Mouse (Mus musculus): ENCODE results near the gene Abcg5.
A peak's percentile ranks its signal among the peaks of the same experiment; 100 is the strongest.

Abcg5 gene

GRCm38 (mm10) chr17:84642324-84642723 lies 40.5 kb downstream of the Abcg5 start:
- no peak for DNase-seq

DNA sequence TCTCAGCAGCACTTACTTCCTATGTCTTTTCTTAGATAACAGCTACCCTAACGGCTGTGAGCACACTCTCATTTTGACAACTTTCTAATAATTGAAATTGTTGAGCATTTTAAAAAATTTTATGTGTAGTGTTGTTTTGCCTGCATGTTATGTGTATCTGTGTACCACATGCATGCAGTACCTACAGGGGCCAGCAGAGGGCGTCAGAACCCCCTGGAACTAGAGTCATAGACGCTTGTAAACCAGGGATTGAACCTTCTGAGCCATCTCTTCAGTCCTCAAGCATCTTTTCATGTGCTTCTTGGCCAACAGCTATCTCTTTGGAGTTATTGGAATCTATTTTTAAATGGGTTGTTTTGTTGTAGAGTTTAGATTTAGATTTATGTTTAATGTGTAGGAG lies 40.9 kb downstream of the Abcg5 start:
- peak in 1 of 2 experiments; percentile 73 for DNase-seq

DNA sequence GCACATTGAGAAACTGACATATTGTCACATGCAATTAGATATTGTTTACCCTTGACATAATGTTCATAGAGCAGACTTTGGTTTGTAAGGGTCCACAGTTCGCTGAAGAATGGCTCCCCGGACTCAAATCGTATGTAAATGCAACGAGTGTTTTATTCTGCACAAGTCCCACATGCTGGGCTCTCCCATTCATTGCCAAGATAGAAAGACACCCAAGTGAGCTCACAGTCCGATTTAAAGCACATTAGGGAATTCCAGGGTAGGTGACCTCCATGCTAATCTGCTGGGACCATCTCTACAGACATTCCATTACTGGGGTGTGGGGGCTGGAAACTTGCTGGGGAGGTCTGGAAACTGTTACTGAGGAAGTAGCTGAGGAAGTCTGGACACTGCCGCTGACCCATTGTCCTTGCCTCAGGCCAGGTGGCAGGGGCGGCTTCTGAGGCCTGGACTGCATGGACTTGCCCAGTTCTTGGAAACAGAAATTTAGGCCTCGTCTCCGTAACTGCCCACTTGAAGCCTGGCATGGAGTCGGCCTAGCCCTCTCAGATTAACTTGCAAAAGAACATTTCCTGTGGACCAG lies 42.9 kb downstream of the Abcg5 start:
- DNase-seq, result no peak

DNA sequence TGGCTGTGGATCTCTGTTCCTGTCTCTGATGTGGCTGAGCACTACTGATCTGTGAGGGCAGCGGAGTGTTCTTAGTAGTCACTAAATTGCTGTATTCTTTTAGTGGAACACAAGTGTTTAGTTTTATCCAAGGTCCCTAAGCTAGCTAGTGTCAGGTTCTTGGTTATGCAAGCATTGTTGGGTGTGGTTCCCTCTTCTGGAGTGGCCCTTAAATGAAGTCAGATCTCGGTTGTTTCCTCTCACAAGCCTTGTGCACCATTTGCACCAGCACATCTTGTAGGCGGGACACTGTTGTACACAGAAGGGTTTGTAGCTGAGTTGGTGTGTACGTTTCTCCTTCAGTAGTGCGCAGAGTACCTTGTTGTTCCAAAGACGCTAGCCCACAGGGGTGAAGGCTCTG lies 44.8 kb downstream of the Abcg5 start:
- no peak for DNase-seq

GRCm38 (mm10) chr17:84636328-84636727 lies 46.5 kb downstream of the Abcg5 start:
- DNase-seq, result no peak

DNA sequence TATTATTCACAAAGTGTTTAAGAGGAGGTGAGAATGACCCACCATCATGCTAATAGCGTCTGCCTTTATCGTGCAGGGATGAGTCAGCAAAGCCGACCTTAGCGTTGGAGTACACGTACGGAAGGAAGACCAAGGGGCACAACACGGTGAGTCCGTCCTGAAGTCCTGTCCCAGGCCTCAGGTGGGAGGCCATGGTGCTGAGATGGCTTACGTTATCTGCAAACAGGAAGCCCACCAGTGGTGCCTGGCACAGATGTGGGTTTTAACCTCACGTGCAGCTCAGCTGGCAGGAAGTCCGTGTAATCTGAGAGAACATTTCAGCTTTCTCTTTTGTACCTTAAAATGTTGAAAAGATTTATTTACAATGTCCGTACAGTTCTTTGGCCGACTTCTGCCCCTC lies 49.4 kb downstream of the Abcg5 start:
- DNase-seq, result no peak

GRCm38 (mm10) chr17:84631836-84632235 lies 51.0 kb downstream of the Abcg5 start:
- DNase-seq, result no peak

DNA sequence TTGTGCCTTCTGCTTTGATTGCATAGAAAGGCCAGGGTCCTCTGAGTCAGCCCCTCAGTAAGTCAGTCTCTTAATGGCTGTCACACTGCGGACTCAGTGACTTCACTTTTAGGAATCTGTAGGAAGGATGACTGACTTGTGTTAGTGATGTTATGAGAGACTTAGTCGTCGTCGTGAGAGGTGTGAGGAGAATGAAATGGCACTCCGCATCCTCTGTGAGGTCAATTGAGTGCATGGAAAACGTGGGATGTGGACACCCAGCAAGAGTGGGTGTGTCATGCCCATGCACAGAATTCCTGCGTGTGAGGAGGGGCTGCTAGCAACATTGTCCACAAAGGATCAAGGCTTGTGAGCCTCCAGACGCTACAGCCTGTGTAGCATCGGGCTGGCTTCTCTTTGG lies 54.2 kb downstream of the Abcg5 start:
- DNase-seq, result no peak

- DNase-seq, result no peak
Observed at GRCm38 (mm10) chr17:84627721-84628120, 55.1 kb downstream of the Abcg5 start.

GRCm38 (mm10) chr17:84626857-84627305 lies 55.9 kb downstream of the Abcg5 start:
- no peak for DNase-seq

DNA sequence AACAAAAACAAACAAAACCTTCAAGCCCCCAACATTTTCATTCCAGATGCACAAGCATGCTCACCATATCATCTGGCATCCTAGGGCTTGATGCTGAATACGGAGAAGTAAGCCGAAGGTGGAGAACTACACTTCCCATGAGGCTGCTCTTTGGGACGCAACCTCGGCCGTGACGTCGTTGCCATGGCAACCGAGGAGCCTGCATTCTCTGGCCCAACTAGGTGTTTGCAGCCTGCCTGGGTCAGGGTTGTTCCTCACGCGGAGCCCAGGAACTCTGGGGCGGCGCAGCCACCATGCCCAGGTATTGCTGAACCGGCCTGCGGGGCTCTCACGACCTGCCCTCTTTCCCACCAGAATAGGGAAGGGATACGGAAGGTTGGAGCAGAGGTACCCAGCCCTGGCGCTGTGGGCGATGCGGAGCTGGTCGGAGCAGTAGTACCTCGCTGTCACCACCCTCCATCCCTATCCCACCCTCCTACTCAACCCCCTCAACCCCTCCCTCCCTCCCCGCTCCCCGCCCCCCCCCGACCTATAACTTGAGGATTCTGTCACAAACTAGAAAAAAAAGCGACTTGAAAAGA lies 56.4 kb downstream of the Abcg5 start, which contains the start of gene Dync2li1:
Dync2li1 (plus strand) TSS at position 221 of the 581 bp plus-strand sequence.
- DNase-seq, result peak; percentile 90 to 91

GRCm38 (mm10) chr17:84622873-84623272 lies 59.9 kb downstream of the Abcg5 start:
- no peak for DNase-seq

DNA sequence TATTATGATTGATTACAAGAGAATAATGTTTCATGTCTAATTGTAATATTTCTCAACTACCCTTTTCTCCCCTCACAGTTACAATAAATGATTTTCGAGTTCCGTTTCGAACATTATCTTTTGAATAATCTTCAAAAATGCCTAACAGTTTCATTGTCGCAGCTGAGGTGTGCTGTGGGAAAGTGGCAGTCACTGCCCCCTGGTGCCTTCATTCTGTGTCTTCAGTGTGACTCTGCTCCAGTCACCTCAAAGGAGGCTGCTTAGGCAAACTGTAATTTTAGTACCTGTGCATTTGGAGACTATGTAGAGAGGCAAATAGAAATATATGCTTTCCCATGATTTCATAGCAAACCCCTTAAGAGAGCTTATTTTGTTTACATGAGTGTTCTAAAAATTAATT lies 60.8 kb downstream of the Abcg5 start:
- no peak for DNase-seq

DNA sequence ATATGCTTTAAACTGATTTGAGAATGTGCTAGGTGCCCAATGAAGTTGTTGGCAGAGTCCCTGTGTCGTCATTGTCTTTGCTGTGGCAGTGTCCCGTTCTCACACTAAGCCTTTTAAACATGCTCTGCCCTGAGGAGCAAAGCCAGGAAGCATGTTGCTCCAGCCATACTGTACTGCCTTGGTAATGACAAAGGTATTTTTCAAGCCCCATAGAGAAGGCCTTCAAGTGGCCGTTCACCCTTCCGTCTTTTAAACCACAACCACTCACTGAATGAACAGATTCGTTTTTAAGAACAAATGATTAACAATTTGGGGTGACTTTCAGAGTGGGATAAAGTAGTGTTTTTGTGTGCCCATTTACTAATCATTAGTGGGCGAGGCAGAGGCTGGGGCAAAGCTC lies 61.6 kb downstream of the Abcg5 start:
- DNase-seq, result no peak

GRCm38 (mm10) chr17:84620610-84621009 lies 62.2 kb downstream of the Abcg5 start:
- DNase-seq, result no peak

DNA sequence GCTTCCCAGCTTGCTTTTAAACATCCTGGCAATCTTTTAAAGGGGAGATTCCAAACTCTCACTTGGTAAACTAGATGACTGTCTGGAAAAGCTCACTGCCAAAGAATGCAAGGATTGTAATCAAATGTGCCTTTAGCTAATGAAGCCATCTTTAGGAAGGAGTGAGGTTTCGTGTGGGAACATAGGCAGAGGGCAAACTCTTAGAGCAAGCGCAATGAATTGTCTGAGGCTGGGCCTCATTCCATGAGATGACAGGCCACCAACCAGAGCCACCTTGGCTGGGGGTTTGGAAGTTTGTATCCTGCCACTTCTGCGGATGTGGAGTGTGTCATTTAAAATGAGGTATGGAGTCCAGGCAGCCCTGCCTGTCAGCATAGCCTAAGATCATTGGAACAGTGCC lies 62.7 kb downstream of the Abcg5 start:
- DNase-seq, result no peak

DNA sequence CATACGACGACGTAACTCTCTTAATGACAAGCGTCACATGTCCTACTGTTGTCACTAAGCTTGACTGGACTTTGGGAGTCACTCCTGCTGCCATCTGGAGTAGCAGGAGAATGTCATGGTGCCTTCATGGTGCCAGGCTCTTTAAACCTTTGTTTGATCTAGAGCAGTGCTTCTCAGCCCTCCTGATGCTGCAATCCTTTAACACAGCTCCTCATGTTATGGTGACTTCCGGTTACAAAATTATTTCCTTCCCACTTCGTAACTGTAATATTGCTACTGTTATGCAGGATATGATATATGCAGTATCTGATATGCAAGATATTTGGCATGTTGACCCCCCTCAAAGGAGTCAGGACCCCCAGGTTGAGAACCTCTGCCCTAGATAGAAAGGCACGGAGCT lies 63.7 kb downstream of the Abcg5 start:
- no peak for DNase-seq

DNA sequence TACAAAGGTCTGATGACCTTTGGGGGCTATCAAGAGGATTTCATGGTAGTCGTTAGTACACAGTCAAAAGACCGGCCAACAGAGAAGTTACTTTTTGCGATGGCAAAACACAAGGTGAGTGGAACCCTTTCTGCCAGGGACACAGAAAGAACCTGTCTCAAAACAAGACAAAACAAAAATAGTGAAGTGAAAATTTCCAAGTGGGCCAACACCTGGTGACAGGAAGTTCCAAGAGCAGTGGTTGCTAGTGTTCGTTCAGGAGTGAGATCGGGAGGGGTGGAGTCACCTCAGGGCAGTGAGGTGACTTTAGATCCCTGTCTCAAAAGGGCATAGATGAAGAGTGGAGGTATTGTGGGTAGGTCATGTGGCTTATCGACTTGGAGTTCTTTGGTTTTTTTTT lies 64.9 kb downstream of the Abcg5 start:
- DNase-seq, result no peak

GRCm38 (mm10) chr17:84616526-84617074 lies 66.2 kb downstream of the Abcg5 start:
- no peak for DNase-seq

DNA sequence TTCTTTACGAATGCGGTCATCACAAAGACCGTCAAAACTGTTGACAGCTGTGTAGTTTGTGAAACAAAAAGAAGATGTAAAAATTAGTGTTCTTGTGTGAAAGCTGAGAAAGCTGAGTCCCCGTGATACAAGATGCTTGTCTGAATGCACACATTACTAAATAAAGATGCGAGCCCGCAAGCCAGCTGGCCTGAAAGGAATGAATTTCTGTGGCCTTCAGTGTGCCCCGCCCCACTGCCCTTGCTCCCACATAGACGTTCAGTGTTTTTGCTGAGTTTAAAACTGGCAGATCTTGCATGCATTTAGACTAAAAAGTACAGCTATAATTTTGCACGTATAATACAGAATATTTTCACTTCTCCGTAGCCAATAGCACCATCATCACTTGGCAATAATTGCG lies 67.0 kb downstream of the Abcg5 start:
- no peak for DNase-seq

DNA sequence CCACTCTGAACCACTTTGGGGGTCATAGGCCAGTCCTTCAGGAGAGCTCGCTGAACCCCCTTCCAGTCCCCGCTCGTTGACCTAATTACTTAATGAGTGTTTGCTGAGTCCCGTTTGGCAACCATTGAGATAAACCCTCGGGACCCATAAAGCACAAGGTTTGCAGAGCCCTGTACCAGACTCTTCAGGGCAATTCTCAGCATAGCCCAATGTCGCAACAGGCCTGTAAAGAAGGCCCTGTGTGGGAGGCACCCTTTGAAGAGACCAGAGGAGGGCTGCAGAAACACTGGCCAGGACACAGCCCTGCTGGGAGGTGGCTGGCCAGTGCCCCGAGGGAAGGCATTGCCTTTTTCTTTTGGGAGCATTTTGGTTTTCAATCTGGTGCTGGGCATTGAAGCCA lies 70.8 kb downstream of the Abcg5 start:
- no peak for DNase-seq

DNA sequence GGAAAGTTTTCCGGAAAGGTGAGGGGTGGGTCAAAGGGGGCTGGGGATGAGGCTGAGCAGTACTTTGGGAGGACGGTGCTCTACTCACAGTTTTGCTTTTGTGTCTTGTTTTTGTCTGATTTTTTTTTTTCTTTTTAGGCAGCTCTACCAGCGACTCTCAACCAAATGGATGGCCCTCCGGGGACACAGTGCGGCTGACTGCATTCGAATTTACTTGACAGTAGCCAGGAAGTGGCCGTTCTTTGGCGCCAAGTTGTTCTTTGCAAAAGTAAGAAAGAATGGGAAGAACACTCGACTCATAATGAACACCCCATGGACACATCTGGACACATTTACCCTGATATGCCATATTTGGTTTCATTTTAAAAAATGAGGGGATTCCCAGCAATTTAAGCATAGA lies 71.3 kb downstream of the Abcg5 start:
- no peak for DNase-seq

- DNase-seq, result no peak
Observed at GRCm38 (mm10) chr17:84608606-84609005, 74.2 kb downstream of the Abcg5 start.
